Mouse (Mus musculus) erythroblast, embryonic 14.5 days (primary cell): ENCODE data around the gene Slc4a11.

Experiments
- GATA1 ChIP-seq: IDR thresholded peaks from 2 replicates; pipeline ENCODE4 v1.6.1; 2012; ENCODE audit warnings: low read length, inconsistent platforms, mixed read lengths
- TAL1 ChIP-seq: IDR thresholded peaks from 3 replicates; pipeline ENCODE4 v1.6.1; 2012; ENCODE audit warnings: low read length, inconsistent platforms, mixed read lengths

DNA sequence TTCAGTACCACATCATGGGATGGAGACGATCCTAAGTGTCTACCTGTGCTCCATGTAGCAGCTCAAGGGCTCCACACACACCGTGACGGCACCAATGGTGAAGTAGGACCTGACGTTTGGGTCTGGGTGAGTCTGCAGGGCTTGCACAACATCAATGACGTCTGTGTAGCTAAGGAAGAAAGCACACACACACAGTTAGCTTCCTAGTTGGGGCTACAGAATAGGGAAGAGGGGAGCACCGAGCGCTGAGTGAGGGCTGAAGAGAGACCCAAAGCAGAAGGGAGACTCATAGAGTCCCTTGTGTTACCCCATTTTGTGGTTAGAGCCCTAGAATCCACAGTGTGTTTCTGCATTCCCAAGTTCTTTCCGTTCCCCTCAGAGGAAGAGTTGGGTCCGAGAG lies 33.4 kb upstream of the Slc4a11 start:
- no peak for TF ChIP-seq TAL1
- TF ChIP-seq GATA1, result no peak
